ENCODE assay signal across 9 mouse cellular contexts in genomic region chr7:127770039-127770905, GRCm38 (mm10). TPM values are rescaled to one million over a fixed set of nuclear protein-coding genes. Genes with fewer than 3 reads are reported as not detected.
DNase-seq lines count a peak whose midpoint lies in the region; ATAC-seq and TF ChIP-seq lines count a peak whose summit lies in the region.
"Had no signal": no experiment of that assay in that cellular context is flagged by ENCODE, and none has a peak within 500 bp of the region (broad histone marks: within the 10 kb centered on the region; RNA-seq: fewer than 3 reads in every experiment).

No protein-coding gene starts in this region.

- H3K4me3 ChIP-seq in neural tube, embryonic 11.5 days (ENCODE audit: low read depth, low read length), result peak overlapping the region; percentile 45
- H3K4me3 ChIP-seq in cortical plate, adult 2 months (ENCODE audit: insufficient read depth, low read length), result peak overlapping the region; percentile 46
- peak overlapping the region; percentile 68 for H3K4me3 ChIP-seq in hindbrain, embryonic 10.5 days
- H3K4me3 ChIP-seq in macrophage (ENCODE audit: inconsistent target), result peak overlapping the region; percentile 67

- peak overlapping the region; percentile 77 for H3K9ac ChIP-seq in neural tube, embryonic 11.5 days (ENCODE audit: low read length)

- 5% methylated on average over 27 of the region's 27 CpGs for WGBS in neural tube, embryonic 11.5 days
- WGBS in hindbrain, embryonic 10.5 days, result 7% methylated on average over 27 of the region's 27 CpGs
- WGBS in macrophage (ENCODE audit: missing documents), result under 1% methylated on average over 25 of the region's 27 CpGs

- no peaks in the 10 kb centered on the region for H3K9me3 ChIP-seq in neural tube, embryonic 11.5 days (ENCODE audit: control insufficient read depth, low read length)
- no peaks in the 10 kb centered on the region for H3K9me3 ChIP-seq in hindbrain, embryonic 10.5 days

- no peak for TF ChIP-seq CTCF in cortical plate, adult 2 months (IDR thresholded peaks at IDR 0.05; ENCODE audit: extremely low read depth, insufficient read depth, low read length)

- H3K4me1 ChIP-seq in neural tube, embryonic 11.5 days (ENCODE audit: control insufficient read depth, insufficient read depth, low read length), result peaks cover 13% of the 10 kb centered on the region
- no peaks in the 10 kb centered on the region; the same call in 1 of the 2 replicates for H3K4me1 ChIP-seq in cortical plate, adult 2 months (ENCODE audit: control insufficient read depth, insufficient read depth, low read length)
- peaks cover 49% of the 10 kb centered on the region for H3K4me1 ChIP-seq in hindbrain, embryonic 10.5 days (replicated peaks)

- H3K79me2 ChIP-seq in macrophage (ENCODE audit: inconsistent target), result peaks cover 18% of the 10 kb centered on the region; the same call in 1 of the 2 replicates

- no peak for TF ChIP-seq POLR2A in cortical plate, adult 2 months (IDR thresholded peaks at IDR 0.05; ENCODE audit: extremely low read depth, insufficient read depth, low read length)

- peaks cover 17% of the 10 kb centered on the region for H3K36me3 ChIP-seq in neural tube, embryonic 11.5 days (ENCODE audit: control insufficient read depth, insufficient read depth, low read length)
- peaks cover 36% of the 10 kb centered on the region for H3K36me3 ChIP-seq in hindbrain, embryonic 10.5 days
- H3K36me3 ChIP-seq in macrophage (ENCODE audit: inconsistent target), result 0 out of 2 replicates have a peak, but pooled peaks cover 6% of the 10 kb centered on the region

- no peaks in the 10 kb centered on the region for H3K27me3 ChIP-seq in neural tube, embryonic 11.5 days (ENCODE audit: control insufficient read depth, insufficient read depth, low read length)
- H3K27me3 ChIP-seq in hindbrain, embryonic 10.5 days (ENCODE audit: insufficient read depth, poor library complexity, severe bottlenecking), result no peaks in the 10 kb centered on the region

- H3K4me2 ChIP-seq in neural tube, embryonic 11.5 days (ENCODE audit: low read depth), result peak overlapping the region; percentile 88

- peak; percentile 21 for ATAC-seq in neural tube, embryonic 11.5 days (ENCODE audit: insufficient read depth, low FRiP score, low TSS enrichment)
- ATAC-seq in erythroid progenitor cell, adult 5-6 weeks (replicated peaks; ENCODE audit: low FRiP score, poor library complexity, severe bottlenecking), result no peak; the same call in 1 of the 2 replicates

- H3K27ac ChIP-seq in neural tube, embryonic 11.5 days (ENCODE audit: low read depth, low read length), result peak overlapping the region; percentile 53
- peak overlapping the region; percentile 89 for H3K27ac ChIP-seq in cortical plate, adult 2 months (ENCODE audit: insufficient read depth, low read length)
- peak overlapping the region; percentile 91 for H3K27ac ChIP-seq in hindbrain, embryonic 10.5 days
- peak overlapping the region; percentile 78 for H3K27ac ChIP-seq in macrophage

- peak; percentile 22 for DNase-seq in neural tube, embryonic 11.5 days (ENCODE audit: low spot score)
- DNase-seq in neural tube, embryonic 10.5 days (ENCODE audit: extremely low spot score, low spot score), result no peak
- peak; percentile 17 for DNase-seq in hindbrain, embryonic 10.5 days (ENCODE audit: low spot score)
- DNase-seq in ovary, postnatal 10 days (ENCODE audit: low spot score), result no peak
- no peak for DNase-seq in urinary bladder, adult 2 months (ENCODE audit: low spot score)

RNA-seq across cellular contexts. Expression of gene Orai3, which starts 0.7 kb away (rescaled TPM):
- polyA plus RNA-seq in neural tube, embryonic 11.5 days (2014; fragmentation: Nextera tagmentation; extraction: Ambion mirVana), result 5.5 and 6.5 TPM in 2 replicates
- 24.6 and 25.0 TPM in 2 replicates for polyA plus RNA-seq in cortical plate, adult 2 months (2012; rRNA removed)
- polyA plus RNA-seq in hindbrain, embryonic 10.5 days (2016; fragmentation: Nextera tagmentation; extraction: Ambion mirVana), result 10.3 and 11.9 TPM in 2 replicates
- total RNA-seq in macrophage (2018; cell fraction: chromatin; rRNA removed), result 10 to 100 TPM in 13 of 26 experiments, 1 to 10 TPM in 13; 5.6 to 18.7 (median 9.6) TPM
- total RNA-seq in macrophage (2018; cell fraction: cytosol; rRNA removed), result 10 to 100 TPM; 20.7 to 47.9 (median 36.3) TPM
- 10 to 100 TPM in 25 of 26 experiments, 1 to 10 TPM in 1; 10.0 to 33.8 (median 19.3) TPM for total RNA-seq in macrophage (2018; cell fraction: nucleus; rRNA removed)
- polyA plus RNA-seq in macrophage (2018), result 31.3 to 38.6 TPM (median 33.4 TPM) in 3 replicates
- total RNA-seq in erythroid progenitor cell, adult 5-6 weeks (2015; ENCODE audit: low replicate concordance), result 2.5 and 5.4 TPM in 2 replicates
- total RNA-seq in erythroid progenitor cell, adult 5-6 weeks (2017; ENCODE audit: low replicate concordance), result 4.6 and 6.7 TPM in 2 replicates
- 36.0 and 42.3 TPM in 2 replicates for polyA plus RNA-seq in urinary bladder, adult 2 months (2012; rRNA removed)

RNA-seq across cellular contexts. Expression of gene Setd1a, which starts 6.2 kb away (rescaled TPM):
- polyA plus RNA-seq in neural tube, embryonic 11.5 days (2014; fragmentation: Nextera tagmentation; extraction: Ambion mirVana), result 27.2 and 28.5 TPM in 2 replicates
- 15.7 and 16.4 TPM in 2 replicates for polyA plus RNA-seq in cortical plate, adult 2 months (2012; rRNA removed)
- 16.5 and 18.7 TPM in 2 replicates for polyA plus RNA-seq in hindbrain, embryonic 10.5 days (2016; fragmentation: Nextera tagmentation; extraction: Ambion mirVana)
- total RNA-seq in macrophage (2018; cell fraction: chromatin; rRNA removed), result 10 to 100 TPM; 26.9 to 77.9 (median 54.2) TPM
- total RNA-seq in macrophage (2018; cell fraction: cytosol; rRNA removed), result 10 to 100 TPM in 24 of 26 experiments, 1 to 10 TPM in 2; 9.5 to 20.2 (median 15.4) TPM
- 10 to 100 TPM; 18.5 to 54.6 (median 32.5) TPM for total RNA-seq in macrophage (2018; cell fraction: nucleus; rRNA removed)
- 11.6 to 14.1 TPM (median 12.7 TPM) in 3 replicates for polyA plus RNA-seq in macrophage (2018)
- total RNA-seq in erythroid progenitor cell, adult 5-6 weeks (2015; ENCODE audit: low replicate concordance), result 38.1 and 42.5 TPM in 2 replicates
- 14.8 and 21.3 TPM in 2 replicates for total RNA-seq in erythroid progenitor cell, adult 5-6 weeks (2017; ENCODE audit: low replicate concordance)
- polyA plus RNA-seq in urinary bladder, adult 2 months (2012; rRNA removed), result 4.8 and 13.9 TPM in 2 replicates

RNA-seq across cellular contexts. Expression of gene Gm49388, which starts 15.1 kb away (rescaled TPM):
- polyA plus RNA-seq in neural tube, embryonic 11.5 days (2014; fragmentation: Nextera tagmentation; extraction: Ambion mirVana), result not detected in 2 replicates
- polyA plus RNA-seq in cortical plate, adult 2 months (2012; rRNA removed), result not detected in 2 replicates
- polyA plus RNA-seq in hindbrain, embryonic 10.5 days (2016; fragmentation: Nextera tagmentation; extraction: Ambion mirVana), result not detected in 2 replicates
- 10 to 100 TPM in 1 of 26 experiments, 1 to 10 TPM in 9, under 1 TPM in 4, not detected in 12; 0.47 to 11.1 (median 2.4) TPM for total RNA-seq in macrophage (2018; cell fraction: chromatin; rRNA removed)
- total RNA-seq in macrophage (2018; cell fraction: cytosol; rRNA removed), result 1 to 10 TPM in 24 of 26 experiments, under 1 TPM in 1, not detected in 1; 0.71 to 5.1 (median 2.8) TPM
- total RNA-seq in macrophage (2018; cell fraction: nucleus; rRNA removed), result 1 to 10 TPM in 11 of 26 experiments, under 1 TPM in 1, not detected in 14; 0.84 to 8.0 (median 2.8) TPM
- polyA plus RNA-seq in macrophage (2018), result 0.49 to 3.2 TPM (median 0.57 TPM) in 3 replicates
- 8.6 and 10.9 TPM in 2 replicates for total RNA-seq in erythroid progenitor cell, adult 5-6 weeks (2015; ENCODE audit: low replicate concordance)
- total RNA-seq in erythroid progenitor cell, adult 5-6 weeks (2017; ENCODE audit: low replicate concordance), result 4.5 and 10.7 TPM in 2 replicates
- 0.21 TPM in 1 of 2 replicates, not detected in the other for polyA plus RNA-seq in urinary bladder, adult 2 months (2012; rRNA removed)
- total RNA-seq: hematopoietic stem cell, adult 5-6 weeks had no signal

RNA-seq across cellular contexts. Expression of gene Fbxl19, which starts 25.9 kb away (rescaled TPM):
- polyA plus RNA-seq in neural tube, embryonic 11.5 days (2014; fragmentation: Nextera tagmentation; extraction: Ambion mirVana), result 6.7 and 7.7 TPM in 2 replicates
- 59.2 and 60.7 TPM in 2 replicates for polyA plus RNA-seq in cortical plate, adult 2 months (2012; rRNA removed)
- 8.6 and 8.9 TPM in 2 replicates for polyA plus RNA-seq in hindbrain, embryonic 10.5 days (2016; fragmentation: Nextera tagmentation; extraction: Ambion mirVana)
- total RNA-seq in macrophage (2018; cell fraction: chromatin; rRNA removed), result 10 to 100 TPM; 16.6 to 56.4 (median 42.0) TPM
- 10 to 100 TPM in 15 of 26 experiments, 1 to 10 TPM in 11; 6.9 to 16.6 (median 11.3) TPM for total RNA-seq in macrophage (2018; cell fraction: cytosol; rRNA removed)
- total RNA-seq in macrophage (2018; cell fraction: nucleus; rRNA removed), result 10 to 100 TPM; 12.2 to 39.3 (median 27.5) TPM
- 4.9 to 11.8 TPM (median 5.8 TPM) in 3 replicates for polyA plus RNA-seq in macrophage (2018)
- 1.7 and 1.8 TPM in 2 replicates for total RNA-seq in erythroid progenitor cell, adult 5-6 weeks (2015; ENCODE audit: low replicate concordance)
- total RNA-seq in erythroid progenitor cell, adult 5-6 weeks (2017; ENCODE audit: low replicate concordance), result 1.5 and 3.6 TPM in 2 replicates
- polyA plus RNA-seq in urinary bladder, adult 2 months (2012; rRNA removed), result 14.5 and 15.5 TPM in 2 replicates

RNA-seq across cellular contexts. Expression of gene Hsd3b7, which starts 30.1 kb away (rescaled TPM):
- polyA plus RNA-seq in neural tube, embryonic 11.5 days (2014; fragmentation: Nextera tagmentation; extraction: Ambion mirVana), result 7.1 and 8.3 TPM in 2 replicates
- 14.2 and 14.5 TPM in 2 replicates for polyA plus RNA-seq in cortical plate, adult 2 months (2012; rRNA removed)
- polyA plus RNA-seq in hindbrain, embryonic 10.5 days (2016; fragmentation: Nextera tagmentation; extraction: Ambion mirVana), result 7.4 and 7.8 TPM in 2 replicates
- 100 to 1,000 TPM in 14 of 26 experiments, 10 to 100 TPM in 12; 57.9 to 161 (median 103) TPM for total RNA-seq in macrophage (2018; cell fraction: chromatin; rRNA removed)
- 10 to 100 TPM; 25.1 to 48.5 (median 36.4) TPM for total RNA-seq in macrophage (2018; cell fraction: cytosol; rRNA removed)
- total RNA-seq in macrophage (2018; cell fraction: nucleus; rRNA removed), result 100 to 1,000 TPM in 7 of 26 experiments, 10 to 100 TPM in 19; 46.6 to 154 (median 81.2) TPM
- polyA plus RNA-seq in macrophage (2018), result 14.9 to 55.1 TPM (median 55.0 TPM) in 3 replicates
- total RNA-seq in erythroid progenitor cell, adult 5-6 weeks (2015; ENCODE audit: low replicate concordance), result 5.8 TPM in 1 of 2 replicates, not detected in the other
- 2.6 and 3.5 TPM in 2 replicates for total RNA-seq in erythroid progenitor cell, adult 5-6 weeks (2017; ENCODE audit: low replicate concordance)
- 65.7 and 77.6 TPM in 2 replicates for polyA plus RNA-seq in urinary bladder, adult 2 months (2012; rRNA removed)

Comparison
In these comparisons a context has a peak if more than half of its experiments do, and no peak if none do; other contexts are left out.
1. DNase-seq: peak in neural tube, embryonic 11.5 days (single experiment) and hindbrain, embryonic 10.5 days (single experiment); none in neural tube, embryonic 10.5 days (single experiment), ovary, postnatal 10 days (single experiment) and urinary bladder, adult 2 months (single experiment).
2. Peak in every context shown above with its lines, with median percentiles within 50 percentile points of each other: H3K27ac ChIP-seq and H3K4me3 ChIP-seq.